Mouse (Mus musculus) neural tube, embryonic 11.5 days (tissue): ENCODE results near the gene Adam8. TPM values are rescaled to one million over a fixed set of nuclear protein-coding genes. Genes with fewer than 3 reads are reported as not detected.

Source experiments
- microRNA counts: library from miRNA; unstranded; fragments of <30 nt; microRNA quantifications from one replicate; lab custom pipeline; 2015
- microRNA-seq: library from miRNA; unstranded; fragments of <30 nt; microRNA quantifications from one replicate; pipeline ENCODE4, GENCODE M21; 2016
- polyA plus RNA-seq: library from polyadenylated mRNA; unstranded; fragments of >200 nt; fragmentation: Nextera tagmentation; extraction: Ambion mirVana; gene quantifications from 2 replicates; pipeline ENCODE4 v1.2.1, GENCODE M21; 2014

The Adam8 gene
- polyA plus RNA-seq, 1 experiment from 2014 or later: 2.0 TPM

MicroRNAs within 50 kb of the gene (microRNA counts, 519-probe panel; counts per million panel counts)
- 171 counts per million, percentile 57 among the panel's probes with 10 or more counts for microRNA mmu-miR-202-3p (lab: Ali Mortazavi, UCI)
- microRNA mmu-miR-202-5p (lab: Ali Mortazavi, UCI): 171 counts per million, percentile 57 among the panel's probes with 10 or more counts

Small RNAs within 50 kb of the gene (microRNA-seq; reads per million reads assigned to microRNA genes)
- gene Mir202: not detected
- not detected for gene Mir7062
- not detected for gene mmu-mir-7686

Other genes with a start within 250 kb of the Adam8 start
- gene Adgra1, start 158.4 kb downstream of the Adam8 start, polyA plus RNA-seq: 9.7 and 9.9 TPM in 2 replicates
- gene Kndc1, start 97.9 kb downstream of the Adam8 start, polyA plus RNA-seq: 1.2 TPM in 2 replicates
- gene Utf1, start 48.8 kb downstream of the Adam8 start, polyA plus RNA-seq: not detected in 2 replicates
- gene 6430531B16Rik, start 13.8 kb downstream of the Adam8 start, polyA plus RNA-seq: 0.51 TPM in 1 of 2 replicates, not detected in the other
- gene Zfp511, start 43.8 kb upstream of the Adam8 start, polyA plus RNA-seq: 39.6 and 47.7 TPM in 2 replicates
- 73.9 and 83.4 TPM in 2 replicates for gene Tubgcp2, start 44.1 kb upstream of the Adam8 start, polyA plus RNA-seq
- gene Msx3, start 56.5 kb upstream of the Adam8 start, polyA plus RNA-seq: 93.7 and 103 TPM in 2 replicates
- gene Caly, start 90.0 kb upstream of the Adam8 start, polyA plus RNA-seq: 9.4 and 11.4 TPM in 2 replicates
- not detected in 2 replicates for gene Prap1, start 100.8 kb upstream of the Adam8 start, polyA plus RNA-seq
- 12.8 and 13.1 TPM in 2 replicates for gene Fuom, start 109.9 kb upstream of the Adam8 start, polyA plus RNA-seq
- 15.6 and 16.1 TPM in 2 replicates for gene Paox, start 123.2 kb upstream of the Adam8 start, polyA plus RNA-seq
- 160 and 162 TPM in 2 replicates for gene Echs1, start 123.9 kb upstream of the Adam8 start, polyA plus RNA-seq
- 19.5 and 21.7 TPM in 2 replicates for gene Mtg1, start 145.0 kb upstream of the Adam8 start, polyA plus RNA-seq
- 0.72 and 1.2 TPM in 2 replicates for gene Sprn, start 162.3 kb upstream of the Adam8 start, polyA plus RNA-seq
- not detected in 2 replicates for gene Olfr522, start 172.2 kb upstream of the Adam8 start, polyA plus RNA-seq
- not detected in 2 replicates for gene Olfr523, start 180.7 kb upstream of the Adam8 start, polyA plus RNA-seq
- gene Olfr524, start 213.4 kb upstream of the Adam8 start, polyA plus RNA-seq: not detected in 2 replicates
- gene Cd163l1, start 225.7 kb upstream of the Adam8 start, polyA plus RNA-seq: not detected in 2 replicates